Mouse (Mus musculus) spleen, postnatal 14 days (tissue): ENCODE results near the gene Khnyn.
A peak's percentile ranks its signal among the peaks of the same experiment; 100 is the strongest.

Experiments
- DNase-seq, 2 experiments: peaks; one replicate each; pipeline ENCODE4 v3.0.0; 2021 to 2022; ENCODE audit warnings: low spot score in 2 of 2

Khnyn gene

GRCm38 (mm10) chr14:55884713-55885113 lies at the start of gene Khnyn:
Khnyn (plus strand) TSS chr14:55884947.
- DNase-seq: peak; percentile 70 to 77

GRCm38 (mm10) chr14:55838312-55838711 lies 46.4 kb upstream of the Khnyn start:
- DNase-seq: no peak

GRCm38 (mm10) chr14:55838740-55839139 lies 46.0 kb upstream of the Khnyn start:
- no peak for DNase-seq

GRCm38 (mm10) chr14:55840853-55841366 lies 43.8 kb upstream of the Khnyn start:
- DNase-seq: no peak

GRCm38 (mm10) chr14:55842794-55843193 lies 42.0 kb upstream of the Khnyn start:
- no peak for DNase-seq

GRCm38 (mm10) chr14:55845506-55846294 lies 39.0 kb upstream of the Khnyn start:
- DNase-seq: no peak

- no peak for DNase-seq
Measured at GRCm38 (mm10) chr14:55850885-55851284, 33.9 kb upstream of the Khnyn start.

- no peak for DNase-seq
Measured at GRCm38 (mm10) chr14:55852646-55853551, 31.8 kb upstream of the Khnyn start.

GRCm38 (mm10) chr14:55853621-55854285 lies 31.0 kb upstream of the Khnyn start, which contains the start of gene Nynrin:
Nynrin (plus strand) TSS chr14:55854010.
- no peak for DNase-seq

- DNase-seq: no peak
Measured at GRCm38 (mm10) chr14:55854406-55855100, 30.2 kb upstream of the Khnyn start.

- DNase-seq: no peak
Measured at GRCm38 (mm10) chr14:55855101-55855561, 29.6 kb upstream of the Khnyn start.

- no peak for DNase-seq
Measured at GRCm38 (mm10) chr14:55857588-55857987, 27.2 kb upstream of the Khnyn start.

GRCm38 (mm10) chr14:55862186-55862585 lies 22.6 kb upstream of the Khnyn start:
- DNase-seq: no peak

- DNase-seq: no peak
Measured at GRCm38 (mm10) chr14:55862970-55863369, 21.8 kb upstream of the Khnyn start.

GRCm38 (mm10) chr14:55863773-55864172 lies 21.0 kb upstream of the Khnyn start:
- DNase-seq: peak in 1 of 2 experiments; percentile 59

- no peak for DNase-seq
Measured at GRCm38 (mm10) chr14:55866962-55867361, 17.8 kb upstream of the Khnyn start.

GRCm38 (mm10) chr14:55868230-55869026 lies 16.3 kb upstream of the Khnyn start:
- no peak for DNase-seq

GRCm38 (mm10) chr14:55869538-55869937 lies 15.2 kb upstream of the Khnyn start:
- no peak for DNase-seq

- no peak for DNase-seq
Measured at GRCm38 (mm10) chr14:55872039-55872438, 12.7 kb upstream of the Khnyn start.

GRCm38 (mm10) chr14:55872551-55872950 lies 12.2 kb upstream of the Khnyn start:
- DNase-seq: no peak
